Comparison of ENCODE assay signal across 8 mouse cellular contexts in genomic region chr2:28585043-28585571, GRCm38 (mm10). TPM values are rescaled to one million over a fixed set of nuclear protein-coding genes. Genes with fewer than 3 reads are reported as not detected.
DNase-seq lines count a peak whose midpoint lies in the region; ATAC-seq and TF ChIP-seq lines count a peak whose summit lies in the region.

No protein-coding gene starts in this region.

- in situ Hi-C loops in ES-E14 (cut with MboI; ENCODE audit: low sequenced_read_pairs in 2 of 2, unreplicated experiment in 2 of 2): no loop called here

- no peak overlapping the region for H3K27ac ChIP-seq in ES-E14 (ENCODE audit: insufficient read depth, low read depth, low read length, poor library complexity, severe bottlenecking)
- H3K27ac ChIP-seq in lung, embryonic 14.5 days (ENCODE audit: low read depth): no peak overlapping the region

- H3K36me3 ChIP-seq in C2C12 (ENCODE audit: control insufficient read depth, insufficient read depth) (no peaks in the 10 kb centered on the region), ES-E14 (ENCODE audit: control insufficient read depth, insufficient read depth, low read length, poor library complexity, severe bottlenecking) (no peaks in the 10 kb centered on the region)
- peaks cover 7% of the 10 kb centered on the region for H3K36me3 ChIP-seq in lung, embryonic 14.5 days (ENCODE audit: insufficient read depth)

- H3K79me3 ChIP-seq in C2C12 (ENCODE audit: low read depth): peaks cover 17% of the 10 kb centered on the region

- H3K79me2 ChIP-seq in C2C12 (ENCODE audit: control insufficient read depth, insufficient read depth): peaks cover 24% of the 10 kb centered on the region

- no peak overlapping the region for H3K4me2 ChIP-seq in lung, embryonic 14.5 days

- H3ac ChIP-seq in C2C12 (ENCODE audit: control insufficient read depth, insufficient read length, low read depth): no peak overlapping the region

- peak; percentile 78 for DNase-seq in ES-E14 (ENCODE audit: low read depth, low spot score)
- DNase-seq in frontal cortex, postnatal 14 days (ENCODE audit: low spot score in 2 of 2): peak; percentile 46 to 72
- DNase-seq in kidney, postnatal 4 days: peak; percentile 85 to 88
- peak; percentile 93 for DNase-seq in lung, embryonic 14.5 days
- peak; percentile 74 for DNase-seq in right cerebral cortex, postnatal 14 days
- DNase-seq in urinary bladder, postnatal 4 days (ENCODE audit: low spot score in 2 of 2): peak; percentile 52 to 69

- ATAC-seq in cerebellum, adult (ENCODE audit: insufficient number of reproducible peaks, low FRiP score, low TSS enrichment): peak; percentile 37; the same call in 1 of the 2 replicates
- ATAC-seq in lung, embryonic 14.5 days (ENCODE audit: insufficient read depth): no peak

- H3K9ac ChIP-seq in ES-E14 (ENCODE audit: insufficient read depth, low read depth, low read length, poor library complexity, severe bottlenecking): no peak overlapping the region
- H3K9ac ChIP-seq in lung, embryonic 14.5 days: no peak overlapping the region

- TF ChIP-seq CTCF in C2C12 (IDR thresholded peaks at IDR 0.05; ENCODE audit: control insufficient read depth, insufficient read depth, insufficient read length): peak; percentile 98
- TF ChIP-seq CTCF in lung, embryonic 14.5 days (IDR thresholded peaks at IDR 0.05; ENCODE audit: low read depth): peak; percentile 100

- no peaks in the 10 kb centered on the region for H3K4me1 ChIP-seq in ES-E14 (ENCODE audit: control insufficient read depth in 2 of 2, insufficient read depth in 2 of 2, low read length in 2 of 2, poor library complexity in 1 of 2)
- H3K4me1 ChIP-seq in lung, embryonic 14.5 days (ENCODE audit: insufficient read depth): no peaks in the 10 kb centered on the region

- no peaks in the 10 kb centered on the region for H3K27me3 ChIP-seq in C2C12 (ENCODE audit: control insufficient read depth, insufficient read depth, insufficient read length)
- no peaks in the 10 kb centered on the region for H3K27me3 ChIP-seq in lung, embryonic 14.5 days (ENCODE audit: insufficient read depth, low read length)

- H3K4me3 ChIP-seq in C2C12 (ENCODE audit: insufficient read depth, poor library complexity, severe bottlenecking): no peak overlapping the region
- H3K4me3 ChIP-seq in ES-E14 (ENCODE audit: insufficient read depth in 1 of 2, low read depth in 1 of 2, low read length in 2 of 2, poor library complexity in 1 of 2, severe bottlenecking in 1 of 2): no peak overlapping the region
- H3K4me3 ChIP-seq in lung, embryonic 14.5 days (ENCODE audit: low read depth, low read length): no peak overlapping the region

- 17% methylated on average over 6 of the region's 6 CpGs for WGBS in lung, embryonic 14.5 days

- no peaks in the 10 kb centered on the region for H3K9me3 ChIP-seq in ES-E14 (ENCODE audit: control insufficient read depth, insufficient read depth, low read depth, low read length)
- no peaks in the 10 kb centered on the region for H3K9me3 ChIP-seq in lung, embryonic 14.5 days (ENCODE audit: low read depth, low read length)

TF ChIP-seq in C2C12, 6 proteins besides CTCF, POLR2A, EP300 and RAD21:
- peak; percentile 50 for TF ChIP-seq MAX (IDR thresholded peaks at IDR 0.05)
- no peak for TF ChIP-seq MYOD1 (IDR thresholded peaks at IDR 0.05; ENCODE audit: control insufficient read depth, insufficient read length, low read depth)
- no peak for TF ChIP-seq FOSL1 (IDR thresholded peaks at IDR 0.05; ENCODE audit: insufficient read depth, low read length, poor library complexity, severe bottlenecking)
- no peak for TF ChIP-seq USF1 (IDR thresholded peaks at IDR 0.05; ENCODE audit: low read depth)
- no peak for TF ChIP-seq CEBPB (IDR thresholded peaks at IDR 0.05; ENCODE audit: low read depth)

TF ChIP-seq in ES-E14, 5 proteins besides CTCF, POLR2A, EP300 and RAD21:
- TF ChIP-seq HCFC1 (IDR thresholded peaks at IDR 0.05; ENCODE audit: borderline replicate concordance, insufficient read depth, low read length) (no peak), MAFK (IDR thresholded peaks at IDR 0.05; ENCODE audit: insufficient read depth, low read depth, low read length) (no peak), ZNF384 (IDR thresholded peaks at IDR 0.05; ENCODE audit: low read depth, low read length) (peak; percentile 84), ZC3H11A (IDR thresholded peaks at IDR 0.05; ENCODE audit: borderline replicate concordance, low read depth, low read length) (peak; percentile 79), CHD2 (IDR thresholded peaks at IDR 0.05; ENCODE audit: low read depth, low read length) (no peak)

RNA-seq across cellular contexts. Expression of gene Gtf3c5, which starts 1.6 kb away (rescaled TPM):
- 28.1 TPM for polyA plus RNA-seq in C2C12 (2012; fragmentation: generic; extraction: Trizol)
- total RNA-seq in ES-E14 (2012; rRNA removed): 20.0 and 22.6 TPM in 2 replicates
- 33.9 and 41.9 TPM in 2 replicates for polyA plus RNA-seq in lung, embryonic 14.5 days (2014; fragmentation: Nextera tagmentation; extraction: Ambion mirVana)

RNA-seq across cellular contexts. Expression of gene Cel, which starts 21.9 kb away (rescaled TPM):
- polyA plus RNA-seq in C2C12 (2012; fragmentation: generic; extraction: Trizol): not detected
- total RNA-seq in ES-E14 (2012; rRNA removed): not detected in 2 replicates
- not detected in 2 replicates for polyA plus RNA-seq in lung, embryonic 14.5 days (2014; fragmentation: Nextera tagmentation; extraction: Ambion mirVana)

RNA-seq across cellular contexts. Expression of gene Gfi1b, which starts 36.7 kb away (rescaled TPM):
- not detected for polyA plus RNA-seq in C2C12 (2012; fragmentation: generic; extraction: Trizol)
- not detected in 2 replicates for total RNA-seq in ES-E14 (2012; rRNA removed)
- 0.51 and 0.69 TPM in 2 replicates for polyA plus RNA-seq in lung, embryonic 14.5 days (2014; fragmentation: Nextera tagmentation; extraction: Ambion mirVana)

RNA-seq across cellular contexts. Expression of gene Tsc1, which starts 55.9 kb away (rescaled TPM):
- polyA plus RNA-seq in C2C12 (2012; fragmentation: generic; extraction: Trizol): 6.9 TPM
- 14.9 and 18.3 TPM in 2 replicates for total RNA-seq in ES-E14 (2012; rRNA removed)
- polyA plus RNA-seq in lung, embryonic 14.5 days (2014; fragmentation: Nextera tagmentation; extraction: Ambion mirVana): 19.9 and 22.2 TPM in 2 replicates
